Mouse (Mus musculus) neutrophil, adult 5-6 weeks (primary cell): Measurements from ENCODE around the gene Traf4. TPM values are rescaled to one million over a fixed set of nuclear protein-coding genes. Genes with fewer than 3 reads are reported as not detected.
"Not testable (repeated sequence)": the region's sequence is repeated elsewhere in the genome, so short reads cannot be mapped to it uniquely, and the experiment has no call there.

ENCODE experiments used
- ATAC-seq: fragments of 151-379, 151-347 bp; 2 replicates; pipeline ENCODE4 v1.8.0; 2017; ENCODE audit warnings: mild to moderate bottlenecking, moderate TSS enrichment; ENCODE audit not compliant: insufficient number of reproducible peaks, poor library complexity, low FRiP score, severe bottlenecking; ENCODE audit errors: extremely low read depth
- total RNA-seq: library from RNA; stranded (forward); fragments of 200-1000 nt; gene quantifications from 2 replicates; pipeline ENCODE4 v1.2.3, GENCODE M21; 2017

Traf4 gene
- total RNA-seq: 9.9 and 12.5 TPM in 2 replicates

DNA sequence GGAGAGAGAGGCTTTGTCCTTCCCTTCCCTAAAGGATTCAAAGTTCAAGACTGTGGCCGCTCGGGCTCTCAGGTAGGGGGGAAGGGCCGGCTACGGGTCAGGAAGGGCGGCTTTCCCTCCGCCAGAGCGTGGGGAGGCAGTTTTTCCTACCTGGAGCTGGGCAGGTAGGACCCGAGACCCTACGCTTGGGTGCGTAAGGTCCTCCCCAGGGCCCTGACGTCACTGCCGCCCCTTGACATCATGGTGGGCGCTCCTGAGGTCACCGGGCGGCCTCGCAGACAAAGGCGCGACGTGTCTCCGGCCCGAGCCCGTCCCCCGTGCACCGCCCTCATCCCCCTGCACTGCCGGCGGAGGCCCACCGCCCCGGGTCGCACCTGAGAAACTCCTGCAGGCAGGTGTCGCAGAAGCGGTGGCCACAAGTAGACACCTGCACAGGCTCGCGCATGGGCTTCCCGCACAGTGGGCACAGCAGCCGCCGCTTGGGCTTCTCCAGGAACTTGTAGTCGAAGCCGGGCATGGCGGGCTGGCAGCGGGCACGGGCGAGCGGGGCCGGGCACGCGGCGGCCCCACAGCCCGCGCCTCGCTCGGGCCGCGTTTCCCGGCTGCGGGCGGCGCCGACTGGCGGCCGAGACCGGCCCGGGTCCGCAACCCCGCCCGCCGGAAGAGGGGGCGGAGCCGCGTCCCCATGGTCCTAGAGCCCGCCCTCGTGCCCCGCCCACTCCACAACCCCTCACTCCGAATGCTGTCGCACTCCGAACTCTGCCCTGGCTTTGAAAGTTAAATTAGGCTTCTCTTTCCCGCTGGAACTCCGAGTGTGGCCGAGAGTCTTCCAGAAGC is at the start of gene Traf4:
Gene Traf4, minus strand, starts transcription at position 666 of the 837 bp plus-strand sequence.
- peak; percentile 45 for ATAC-seq

DNA sequence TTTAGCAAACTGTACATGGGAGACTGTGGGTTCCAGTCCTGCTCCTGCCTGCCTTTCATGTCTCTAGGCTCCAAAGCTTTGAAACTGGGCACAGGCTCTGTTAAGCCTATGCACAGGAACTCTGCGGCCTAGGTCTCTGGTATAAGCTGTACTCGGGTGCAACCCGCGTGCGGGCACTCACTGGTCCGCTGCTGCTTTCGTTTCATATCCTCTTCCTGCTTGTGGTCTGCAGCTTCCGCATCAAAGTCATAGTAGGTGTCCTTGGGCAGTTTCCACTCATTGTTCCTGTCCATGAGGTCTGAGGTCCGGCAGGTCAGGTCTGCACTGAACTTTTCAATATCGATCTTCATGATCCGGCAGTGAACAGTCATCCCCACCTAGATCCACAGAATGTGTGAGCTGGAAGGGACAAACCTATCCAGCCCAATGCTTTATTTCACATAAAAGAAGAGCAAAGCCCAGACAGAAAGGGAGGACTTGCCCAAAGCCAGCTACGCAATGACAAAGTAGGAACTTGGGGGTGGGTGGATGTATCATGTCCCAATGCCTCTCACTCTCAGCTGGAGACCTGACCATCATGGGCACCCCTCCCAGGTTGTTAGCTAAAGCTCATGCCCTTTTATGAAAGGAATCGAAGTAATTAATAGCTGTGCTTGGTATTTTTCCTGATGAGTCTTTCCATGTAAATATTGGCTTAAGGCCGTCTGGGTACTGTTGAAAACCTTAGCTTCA is 47.9 kb upstream of the Traf4 start:
- ATAC-seq: peak; percentile 74

DNA sequence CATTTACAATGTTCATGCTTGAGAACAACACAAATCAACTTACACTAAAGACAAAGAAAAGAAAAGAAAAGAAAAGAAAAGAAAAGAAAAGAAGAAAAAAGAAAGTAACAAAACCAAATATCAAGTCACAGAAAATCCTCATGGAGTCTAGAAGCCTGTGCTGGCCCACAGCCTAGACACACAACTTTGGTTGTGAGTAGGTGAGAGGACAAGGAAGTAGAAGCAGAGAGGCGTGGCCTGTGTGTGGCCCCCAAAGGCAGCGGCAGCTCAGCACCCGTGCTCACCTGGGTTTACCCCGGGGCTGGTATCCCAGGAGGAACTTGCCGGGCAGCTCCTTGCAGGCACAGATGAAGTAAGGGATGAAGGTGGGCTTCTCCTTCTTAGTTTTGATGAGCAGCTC is 46.1 kb upstream of the Traf4 start:
- no peak for ATAC-seq

DNA sequence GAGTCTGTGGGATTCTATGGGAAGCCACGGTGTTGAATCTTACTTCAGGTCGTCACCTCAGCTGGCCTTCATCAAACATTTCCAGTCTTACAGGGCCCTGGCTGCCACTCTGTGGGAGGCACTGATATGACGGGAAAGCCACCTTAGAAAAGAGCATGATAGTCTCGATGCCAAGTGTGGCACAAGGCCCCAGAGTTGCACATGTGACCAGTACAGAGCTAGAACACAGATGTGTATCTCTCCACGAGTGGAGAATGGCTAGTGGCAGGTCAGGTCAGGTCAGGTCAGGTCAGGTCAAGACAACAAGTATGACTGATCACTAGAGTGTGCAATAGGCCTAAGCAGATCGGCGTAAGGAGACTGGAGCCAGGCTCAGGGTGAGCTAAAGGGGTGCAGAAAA is 45.2 kb upstream of the Traf4 start:
- no peak for ATAC-seq

DNA sequence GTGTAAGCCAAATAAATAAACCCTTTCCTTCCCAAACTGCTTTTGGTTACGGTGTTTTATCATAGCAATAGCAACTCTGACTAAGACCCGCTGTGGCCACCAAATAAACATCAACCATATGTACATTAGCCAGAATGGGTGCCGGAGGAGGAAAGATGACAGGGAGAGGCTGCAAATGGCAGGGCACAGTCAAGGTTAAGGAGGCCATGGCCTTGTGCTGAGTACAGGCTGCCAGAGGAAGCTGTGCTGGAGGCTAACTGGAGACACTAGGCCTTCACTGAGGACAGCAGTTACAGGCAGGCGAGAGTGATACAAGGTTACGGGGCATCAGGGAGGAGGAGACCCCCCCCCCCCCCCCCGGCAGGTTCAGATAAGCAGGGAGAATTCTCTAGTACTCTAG is 44.5 kb upstream of the Traf4 start:
- no peak for ATAC-seq

DNA sequence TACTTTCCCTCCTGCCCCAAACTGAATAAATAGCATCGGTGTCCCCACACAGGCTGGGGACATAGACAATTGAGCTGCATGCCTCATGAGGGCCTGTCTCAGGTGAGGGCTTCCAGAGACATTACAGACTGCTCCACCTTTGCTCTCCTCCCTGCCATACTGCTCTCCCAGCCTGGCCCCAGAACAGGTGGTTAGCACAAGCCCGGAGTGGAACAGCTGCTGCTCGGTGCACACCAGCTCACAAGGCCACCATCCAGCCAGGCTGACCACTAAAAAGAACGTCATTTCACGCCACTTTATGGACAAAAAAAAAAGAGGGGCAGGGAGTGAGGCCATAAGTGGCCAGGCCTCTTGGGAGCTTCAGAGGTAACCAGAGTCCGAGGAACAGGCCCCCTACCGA is 41.8 kb upstream of the Traf4 start:
- no peak for ATAC-seq

DNA sequence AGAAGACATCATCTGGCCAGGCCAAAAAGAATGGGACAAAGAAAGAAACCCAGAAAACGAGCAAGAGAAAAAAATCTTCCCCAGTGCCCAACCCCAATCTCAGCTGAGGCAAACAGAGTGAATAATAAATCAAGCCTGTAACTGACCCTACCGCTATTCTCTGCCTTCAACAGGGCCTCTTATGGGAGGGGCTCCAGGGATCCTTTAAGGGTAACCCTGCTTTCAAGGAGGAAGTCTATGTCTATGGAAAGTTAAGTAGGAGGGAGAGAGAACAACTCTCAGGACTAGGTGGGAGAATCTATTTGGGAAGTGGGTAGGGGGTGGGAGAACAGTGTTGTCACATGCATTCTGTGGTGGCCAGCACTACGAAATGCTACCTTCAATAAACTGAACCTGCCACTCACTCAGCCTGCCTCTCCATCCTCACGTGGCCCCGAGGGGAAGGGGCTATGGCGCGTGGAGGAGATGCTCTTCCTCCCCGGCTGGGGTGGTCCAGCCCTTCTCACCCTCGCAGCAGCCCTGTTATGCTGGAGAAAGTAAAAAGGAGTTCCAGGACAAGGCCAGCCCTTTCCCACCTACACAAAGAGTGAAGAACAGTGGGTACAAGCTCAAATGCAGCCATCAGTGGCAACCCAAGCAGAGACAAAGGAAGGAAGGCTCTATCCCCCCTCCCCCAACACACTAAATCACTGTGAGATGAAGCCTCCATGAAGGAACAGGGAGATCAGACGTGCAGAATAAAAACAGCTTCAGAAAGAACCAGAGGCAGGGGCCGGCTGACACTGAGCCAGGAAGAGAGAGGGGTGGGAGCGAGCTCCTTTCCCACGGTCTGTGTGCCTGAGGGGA is 40.2 kb upstream of the Traf4 start:
- ATAC-seq: no peak

DNA sequence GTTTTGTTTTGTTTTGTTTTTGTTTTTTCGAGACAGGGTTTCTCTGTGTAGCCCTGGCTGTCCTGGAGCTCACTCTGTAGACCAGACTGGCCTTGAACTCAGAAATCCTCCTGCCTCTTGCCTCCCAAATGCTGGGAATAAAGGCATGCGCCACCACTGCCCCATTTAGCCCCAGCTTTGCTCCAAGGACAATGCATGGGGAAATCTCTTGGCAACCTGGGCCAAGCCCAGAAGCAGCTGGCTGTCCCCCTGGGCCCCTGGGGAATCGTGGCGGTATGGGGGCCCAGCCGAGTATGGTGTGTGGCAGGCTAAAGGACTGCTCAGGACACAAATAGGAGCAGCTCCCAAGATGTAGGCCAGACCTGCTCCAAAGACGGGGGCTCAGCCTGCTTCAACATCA is 38.9 kb upstream of the Traf4 start:
- ATAC-seq: no peak

DNA sequence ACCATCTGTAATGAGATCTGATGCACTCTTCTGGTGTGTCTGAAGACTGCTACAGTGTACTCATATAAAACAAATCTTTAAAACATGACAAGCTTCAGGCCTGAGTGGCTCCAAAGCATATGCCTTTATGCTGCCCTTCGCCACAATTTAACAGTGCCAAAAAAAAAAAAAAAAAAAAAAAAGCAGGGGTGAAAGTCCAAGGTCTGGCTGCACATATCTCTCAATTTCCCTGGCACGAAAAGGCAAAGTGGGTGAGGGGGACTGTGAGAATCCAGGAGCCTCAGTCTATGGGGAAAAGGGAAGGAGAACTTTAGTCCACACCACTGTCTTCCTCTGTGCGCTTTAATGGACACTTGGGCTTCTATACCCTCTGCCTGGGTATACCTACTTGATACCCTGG is 37.0 kb upstream of the Traf4 start:
- no peak for ATAC-seq

DNA sequence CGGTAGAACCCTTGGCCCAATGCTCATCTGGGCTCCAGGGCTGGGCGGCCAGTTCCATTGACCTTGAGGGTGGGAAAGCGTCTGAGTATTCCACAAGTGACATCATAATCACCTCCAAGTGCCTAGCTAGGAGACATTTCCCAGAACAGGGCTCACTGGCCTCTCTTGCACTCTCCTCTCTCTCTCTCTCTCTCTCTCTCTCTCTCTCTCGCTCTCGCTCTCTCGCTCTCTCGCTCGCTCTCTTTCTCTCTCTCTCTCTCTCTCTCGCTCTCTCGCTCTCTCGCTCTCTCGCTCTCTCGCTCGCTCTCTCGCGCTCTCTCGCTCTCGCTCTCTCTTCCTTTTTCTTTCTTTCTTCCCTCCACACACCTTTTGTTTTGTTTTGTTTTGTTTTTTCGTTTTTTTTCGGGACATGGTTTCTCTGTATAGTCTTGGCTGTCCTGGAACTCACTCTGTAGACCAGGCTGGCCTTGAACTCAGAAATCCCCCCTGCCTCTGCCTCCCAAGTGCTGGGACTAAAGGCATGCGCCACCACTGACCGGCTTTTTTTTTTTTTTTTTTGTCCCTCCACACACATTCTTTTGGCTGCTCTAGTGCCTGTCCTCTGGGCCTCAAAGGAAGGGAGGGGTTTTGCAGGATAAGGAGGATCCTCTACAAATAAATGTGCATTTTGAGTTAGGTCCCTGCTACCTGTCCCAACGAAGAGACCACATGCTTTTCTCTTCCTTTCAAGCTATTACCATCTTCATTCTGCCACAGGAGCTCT is 29.9 kb upstream of the Traf4 start:
- ATAC-seq: no peak

DNA sequence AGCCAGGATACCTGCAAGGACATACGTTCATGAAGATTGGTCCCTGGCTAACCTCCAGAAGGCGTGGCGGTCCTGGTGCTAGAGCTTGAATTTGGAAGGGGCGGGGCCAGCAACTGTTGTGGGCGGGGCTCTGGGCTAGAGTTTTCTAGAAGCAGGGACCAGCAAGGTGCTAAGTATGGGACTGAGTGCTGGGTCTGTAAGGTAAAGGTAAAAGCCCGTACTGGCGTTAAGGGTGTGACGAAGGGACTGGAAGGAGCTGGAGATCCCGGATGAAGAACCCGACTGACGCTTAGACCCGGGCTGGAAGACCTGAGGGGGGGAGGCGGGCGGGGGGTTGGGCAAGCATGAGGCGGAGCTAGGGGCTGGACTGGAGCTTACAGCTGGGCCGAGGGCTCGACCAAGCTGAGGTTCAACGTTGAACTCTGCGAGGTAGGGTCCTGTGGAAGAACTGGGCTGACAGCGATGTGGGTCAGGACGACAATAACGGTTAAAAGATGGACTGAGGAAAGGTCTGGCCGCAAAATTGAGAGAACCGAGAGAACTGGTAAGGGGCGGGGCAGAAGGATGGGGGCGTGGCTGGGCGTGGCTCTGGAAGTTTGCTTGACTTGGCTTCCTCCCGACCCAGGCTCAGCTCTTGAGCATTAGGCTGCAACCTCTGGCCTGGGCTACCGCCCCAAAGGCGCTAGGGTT is 29.2 kb upstream of the Traf4 start:
- ATAC-seq: peak; percentile 65; the same call in 1 of the 2 replicates

DNA sequence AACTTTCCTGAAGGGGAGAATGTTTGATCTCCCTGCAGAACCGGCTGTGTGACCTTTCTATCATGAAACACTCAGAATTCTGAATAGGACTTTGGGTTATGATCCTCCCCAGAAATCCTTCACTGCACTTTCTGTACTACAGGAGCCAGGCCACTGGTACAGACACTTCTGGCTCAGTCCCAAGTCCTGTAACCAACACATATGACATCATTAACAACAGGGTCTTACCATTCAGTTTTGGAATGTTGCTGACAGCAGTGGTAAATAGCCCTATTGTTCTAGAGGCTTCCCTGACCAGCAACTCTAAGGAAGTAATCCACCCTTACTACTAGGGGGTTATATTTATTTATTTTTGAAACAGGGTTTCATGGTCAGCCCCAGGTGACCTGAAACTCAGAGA is 27.7 kb upstream of the Traf4 start, which contains the start of gene Proca1:
Gene Proca1, plus strand, starts transcription at position 280 of the 400 bp plus-strand sequence.
- ATAC-seq: no peak

DNA sequence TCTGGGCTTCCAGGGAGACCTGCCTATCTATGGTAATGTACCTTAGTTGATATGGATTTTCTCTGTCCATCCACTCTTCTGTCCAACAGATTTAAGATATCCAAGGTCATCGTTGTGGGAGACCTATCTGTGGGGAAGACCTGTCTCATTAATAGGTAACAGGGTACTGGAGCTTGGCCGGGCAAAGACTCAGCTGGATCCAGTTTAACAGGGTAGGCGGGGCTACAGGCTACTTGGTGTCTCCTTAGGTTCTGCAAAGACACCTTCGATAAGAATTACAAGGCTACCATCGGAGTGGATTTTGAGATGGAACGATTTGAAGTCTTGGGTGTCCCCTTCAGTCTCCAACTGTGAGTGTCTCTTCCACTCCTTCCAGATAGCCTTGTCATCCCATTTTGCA is 24.7 kb upstream of the Traf4 start:
- ATAC-seq: no peak

DNA sequence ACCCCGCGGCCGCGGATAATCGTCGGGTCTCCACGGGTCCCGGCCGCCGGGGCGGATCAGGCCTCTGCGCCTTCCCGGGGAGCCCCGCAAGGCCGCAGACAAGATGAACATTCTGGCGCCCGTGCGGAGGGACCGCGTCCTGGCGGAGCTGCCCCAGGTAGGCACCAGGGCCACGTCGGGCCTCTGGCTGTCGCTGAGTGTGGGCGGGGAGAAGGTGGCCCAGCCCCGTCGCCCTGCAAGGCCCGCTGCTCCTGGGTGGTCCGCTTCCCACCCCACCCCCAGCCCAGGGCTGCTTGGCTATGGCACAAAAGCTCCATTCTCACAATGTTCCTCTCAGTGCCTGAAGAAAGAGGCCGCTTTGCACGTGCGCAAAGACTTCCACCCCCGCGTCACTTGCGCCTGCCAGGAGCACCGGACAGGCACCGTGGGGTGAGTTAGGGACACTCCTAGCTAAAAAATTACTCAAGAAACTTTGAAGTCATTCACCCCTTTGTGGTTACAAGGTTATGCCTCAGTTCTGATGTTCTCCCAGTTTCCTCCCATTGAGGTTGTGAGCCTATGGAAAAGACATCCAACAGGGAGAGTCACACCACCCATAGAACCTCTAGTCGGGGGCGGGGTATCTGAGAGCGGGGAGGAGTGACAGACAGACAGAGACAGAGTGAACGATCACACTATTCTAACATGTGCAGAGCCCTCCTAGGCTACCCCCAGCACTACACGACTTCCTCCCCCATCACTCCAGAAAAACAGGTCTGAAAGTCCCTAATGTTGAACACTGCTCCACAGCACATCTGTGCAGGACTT is 24.0 kb upstream of the Traf4 start:
- ATAC-seq: 0 out of 2 replicates have a peak, but pooled peaks have one; percentile 6

DNA sequence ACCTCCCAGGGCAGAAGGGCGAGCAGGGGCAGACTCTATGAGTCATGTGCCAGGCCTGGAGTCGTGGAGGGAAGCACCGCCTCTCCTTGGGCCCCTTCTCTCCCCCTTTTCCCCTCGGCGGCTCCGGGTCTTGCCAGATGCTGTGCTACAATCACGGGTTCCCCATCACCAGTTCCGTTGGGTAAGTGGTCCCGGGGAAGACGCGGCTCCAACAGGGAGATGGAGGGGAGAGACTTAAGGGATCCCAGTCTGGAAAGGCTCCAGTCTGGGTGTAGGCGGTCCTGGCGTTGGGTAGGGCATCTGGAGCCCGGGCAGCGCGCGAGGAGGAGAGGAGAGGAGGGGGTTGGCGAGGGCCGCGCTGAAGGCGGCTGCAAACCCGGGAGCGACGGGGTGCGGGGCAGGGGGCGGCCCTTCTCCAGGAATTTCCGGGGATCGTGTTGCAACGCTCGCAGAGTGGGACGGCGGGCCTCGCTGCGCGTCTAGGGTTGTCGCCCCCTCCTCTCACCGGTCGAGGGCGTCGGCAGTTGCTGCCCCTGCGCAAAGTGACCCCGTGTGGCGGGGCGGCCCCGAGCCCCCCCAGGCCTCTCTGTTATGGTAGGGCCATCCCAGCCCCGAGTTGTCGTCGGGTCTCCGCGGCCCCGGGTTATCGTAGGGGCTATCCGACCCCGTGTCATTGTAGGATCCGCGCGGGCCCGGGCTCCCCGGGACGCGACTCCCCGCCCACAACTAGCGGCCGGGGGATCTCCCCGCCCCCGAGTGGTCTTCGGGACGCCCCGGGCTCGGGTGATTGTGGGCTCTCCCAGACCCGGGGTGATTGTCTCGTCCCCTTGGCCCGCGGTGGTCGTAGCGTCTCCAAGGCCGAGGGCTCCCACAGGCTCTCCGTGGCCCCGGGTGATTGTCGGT is 23.2 kb upstream of the Traf4 start, which contains the start of gene Rab34:
Gene Rab34, plus strand, starts transcription at position 100 of the 903 bp plus-strand sequence.
- no peak for ATAC-seq

DNA sequence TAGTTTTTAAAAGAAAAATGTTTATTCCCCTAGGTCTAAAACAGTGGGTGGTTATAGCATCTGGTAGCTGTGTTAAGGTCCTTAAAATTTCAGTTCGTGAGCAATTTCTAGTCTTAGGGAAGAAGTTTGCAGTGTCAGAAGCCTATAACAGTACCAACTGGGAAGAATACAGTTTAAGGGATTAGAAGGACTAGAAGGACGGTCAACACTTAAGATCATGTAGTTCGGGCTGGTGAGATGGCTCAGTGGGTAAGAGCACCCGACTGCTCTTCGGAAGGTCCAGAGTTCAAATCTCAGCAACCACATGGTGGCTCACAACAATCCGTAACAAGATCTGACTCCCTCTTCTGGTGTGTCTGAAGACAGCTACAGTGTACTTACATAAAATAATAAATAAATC is 19.3 kb upstream of the Traf4 start:
- not testable (repeated sequence) for ATAC-seq
